Mouse (Mus musculus) heart, postnatal 0 days (tissue): Measurements from ENCODE around the gene Exph5.

ENCODE experiments used
- CTCF ChIP-seq: IDR thresholded peaks from 2 replicates; pipeline ENCODE4 v1.5.1; 2016; ENCODE audit warnings: antibody characterized with exemption, control low read depth, low read depth
- EP300 ChIP-seq: IDR thresholded peaks from 2 replicates; pipeline ENCODE4 v1.6.1; 2016; ENCODE audit warnings: antibody characterized with exemption, low read depth

DNA sequence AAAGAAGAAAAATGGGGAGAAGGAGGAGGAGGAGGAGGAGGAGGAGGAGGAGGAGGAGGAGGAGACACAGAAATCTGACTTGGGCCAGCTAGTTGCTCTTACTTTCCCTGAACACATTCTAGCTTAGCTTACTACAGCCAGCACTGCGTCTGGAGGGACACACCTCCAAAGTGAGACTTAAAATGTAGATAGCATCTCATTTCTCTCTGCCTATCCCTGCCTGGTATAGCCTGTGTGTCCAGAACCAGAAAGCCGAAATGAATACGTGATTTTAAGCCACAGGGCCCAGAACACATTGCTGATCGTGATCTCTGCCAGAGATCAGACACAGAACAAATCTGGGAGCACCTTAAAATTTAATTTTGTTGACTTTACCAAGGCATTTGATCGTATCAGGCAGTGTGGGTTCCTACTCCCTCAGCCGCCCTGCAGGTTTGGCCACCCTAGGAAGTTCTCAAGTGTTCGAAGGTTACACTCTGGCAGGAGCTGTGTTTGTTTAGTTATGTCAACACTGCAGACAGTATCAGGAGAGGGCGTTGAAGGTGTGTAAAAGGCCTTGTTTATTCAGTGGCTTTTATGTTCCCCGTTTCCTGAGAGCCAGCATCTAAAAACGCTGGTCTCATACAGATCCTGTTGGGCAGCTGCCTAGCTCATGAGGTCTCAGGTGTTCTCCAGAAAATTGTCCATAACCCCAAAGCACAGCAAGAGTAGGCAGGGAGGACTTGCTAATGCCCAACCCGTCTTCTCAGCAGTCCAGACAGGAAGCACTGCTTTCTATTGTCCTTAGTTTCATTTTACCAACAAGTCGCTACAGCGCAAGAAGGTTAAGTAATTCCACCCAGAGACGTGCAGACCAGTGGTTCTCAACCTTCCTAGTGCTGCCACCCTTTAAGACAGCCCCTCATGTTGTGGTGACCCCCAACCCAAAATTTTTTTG, 55.0 kb downstream of the Exph5 start:
- TF ChIP-seq CTCF (no peak), EP300 (no peak)
